Mouse (Mus musculus): ENCODE measurements around the gene 9930111J21Rik1. TPM values are rescaled to one million over a fixed set of nuclear protein-coding genes. Genes with fewer than 3 reads are reported as not detected.
"Not testable (repeated sequence)": the region's sequence is repeated elsewhere in the genome, so short reads cannot be mapped to it uniquely, and the experiment has no call there.

9930111J21Rik1 gene
- total and polyA plus RNA-seq, 2 experiments from 2014 or later = 0.20 to 0.84 TPM

DNA sequence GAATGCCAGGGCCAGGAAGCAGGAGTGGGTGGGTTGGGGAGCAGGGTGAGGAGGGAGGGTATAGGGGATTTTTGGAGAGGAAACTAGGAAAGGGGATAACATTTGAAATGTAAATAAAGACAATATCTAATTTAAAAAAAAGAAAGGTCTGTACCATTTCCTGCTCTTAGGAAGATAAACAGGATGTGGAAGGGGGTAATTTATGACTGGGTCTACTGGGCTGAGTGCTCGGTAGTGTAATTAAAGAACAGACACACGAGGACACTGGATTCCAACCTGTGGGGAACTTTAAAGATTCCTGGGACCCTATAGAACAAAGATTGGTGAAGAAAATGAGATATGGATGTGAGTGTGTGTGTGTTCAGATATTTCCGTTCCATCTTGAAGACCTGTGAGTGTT lies 3.6 kb upstream of the 9930111J21Rik1 start:
- not testable (repeated sequence) for H3K36me3 ChIP-seq (ENCODE audit: insufficient read depth, low read length); H3K4me2 ChIP-seq (ENCODE audit: low read depth, low read length); H3K27ac ChIP-seq; H3K9me3 ChIP-seq (ENCODE audit: low read length); H3K27me3 ChIP-seq (ENCODE audit: insufficient read depth, low read length); H3K4me3 ChIP-seq (ENCODE audit: low read length); H3K9ac ChIP-seq (replicated peaks; ENCODE audit: low read length); H3K4me1 ChIP-seq (ENCODE audit: insufficient read depth, low read length); ATAC-seq; DNase-seq (ENCODE audit: low spot score)
- WGBS = no CpG with 5 or more reads among the region's 3 CpGs

DNA sequence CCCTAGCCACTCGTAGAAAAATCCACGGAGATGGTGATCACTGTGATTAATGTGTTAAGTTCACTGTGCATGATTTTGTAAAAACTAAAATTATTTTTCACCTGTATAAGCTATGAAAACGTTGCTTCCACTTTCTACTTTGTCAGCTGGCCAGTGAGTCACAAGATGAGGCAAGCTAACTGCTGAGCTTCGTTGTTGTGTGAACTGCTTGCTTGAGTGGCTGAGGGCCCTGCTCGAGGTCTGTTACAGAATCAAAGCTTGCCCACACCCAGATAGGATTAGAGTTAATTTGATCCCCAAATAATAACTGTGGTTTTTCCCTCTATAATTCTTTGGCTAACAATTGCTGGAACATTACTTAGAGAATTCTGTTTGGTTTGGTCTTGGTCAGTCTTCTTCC lies 854 bp upstream of the 9930111J21Rik1 start:
- not testable (repeated sequence) for DNase-seq (ENCODE audit: low spot score); H3K9me3 ChIP-seq (ENCODE audit: low read length); H3K36me3 ChIP-seq (ENCODE audit: insufficient read depth, low read length); H3K27ac ChIP-seq; H3K9ac ChIP-seq (replicated peaks; ENCODE audit: low read length); H3K4me3 ChIP-seq (ENCODE audit: low read length); H3K4me2 ChIP-seq (ENCODE audit: low read depth, low read length); H3K27me3 ChIP-seq (ENCODE audit: insufficient read depth, low read length); ATAC-seq; H3K4me1 ChIP-seq (ENCODE audit: insufficient read depth, low read length)
- WGBS = no CpG with 5 or more reads among the region's 5 CpGs

DNA sequence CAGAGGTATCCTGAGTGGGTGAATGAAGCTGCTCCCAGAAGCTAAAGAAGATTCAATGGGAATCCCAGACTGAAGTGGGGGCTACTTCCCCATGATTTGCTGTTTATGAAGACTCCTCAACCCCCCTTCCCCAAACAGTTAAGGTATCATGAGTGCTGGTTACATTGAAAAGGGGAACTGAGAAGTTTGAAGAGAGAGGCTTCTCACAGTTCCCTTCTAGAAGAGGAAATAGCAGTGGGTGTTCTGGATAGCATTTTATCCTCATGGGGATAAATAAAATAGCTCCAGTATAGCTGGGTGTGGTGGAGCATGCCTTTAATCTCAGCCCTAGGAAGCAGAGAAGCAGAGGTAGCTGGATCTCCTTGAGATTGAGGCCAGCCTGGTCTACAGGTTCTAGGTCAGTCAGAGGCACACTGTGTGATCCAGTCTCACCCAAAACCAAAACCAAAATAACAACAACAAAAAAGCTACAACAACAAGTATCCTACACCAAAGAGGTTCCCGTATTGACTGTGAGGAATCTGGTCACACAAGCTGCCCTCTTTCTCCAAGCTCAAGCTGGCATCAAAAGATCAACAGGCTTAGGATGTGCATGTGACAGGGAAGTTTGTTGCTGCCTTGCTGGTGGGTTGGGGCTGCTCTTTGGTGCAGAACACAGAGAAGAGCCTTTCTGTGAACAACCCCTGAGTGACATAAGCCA lies 808 bp downstream of the 9930111J21Rik1 start, which contains the start of gene Olfr56:
TSS of gene Olfr56 (plus strand) at position 650 of the 700 bp plus-strand sequence.
- no CpG with 5 or more reads among the region's 1 CpGs for WGBS
- not testable (repeated sequence) for H3K9me3 ChIP-seq (ENCODE audit: low read length); DNase-seq (ENCODE audit: low spot score); H3K27ac ChIP-seq; H3K36me3 ChIP-seq (ENCODE audit: insufficient read depth, low read length); H3K4me3 ChIP-seq (ENCODE audit: low read length); H3K4me2 ChIP-seq (ENCODE audit: low read depth, low read length); ATAC-seq; H3K9ac ChIP-seq (replicated peaks; ENCODE audit: low read length); H3K4me1 ChIP-seq (ENCODE audit: insufficient read depth, low read length); H3K27me3 ChIP-seq (ENCODE audit: insufficient read depth, low read length)

DNA sequence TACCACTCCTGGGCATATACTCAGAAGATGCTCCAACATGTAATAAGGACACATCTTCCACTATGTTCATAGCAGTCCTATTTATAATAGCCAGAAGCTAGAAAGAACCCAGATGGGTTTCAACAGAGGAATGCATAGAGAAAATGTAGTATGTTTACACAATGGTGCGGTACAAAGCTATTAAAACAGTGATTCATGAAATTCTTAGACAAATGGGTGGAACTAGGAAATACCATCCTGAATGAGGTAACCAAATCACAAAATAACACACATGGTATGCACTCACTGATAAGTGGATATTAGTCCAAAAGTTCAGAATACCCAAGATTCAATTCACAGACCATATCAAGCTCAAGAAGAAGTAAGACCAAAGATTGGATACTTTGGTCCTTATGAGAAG lies 4.5 kb downstream of the 9930111J21Rik1 start:
- H3K4me2 ChIP-seq (ENCODE audit: low read depth, low read length); H3K9ac ChIP-seq (replicated peaks; ENCODE audit: low read length); DNase-seq (ENCODE audit: low spot score); H3K4me1 ChIP-seq (ENCODE audit: insufficient read depth, low read length); ATAC-seq; H3K36me3 ChIP-seq (ENCODE audit: insufficient read depth, low read length); H3K9me3 ChIP-seq (ENCODE audit: low read length); H3K27ac ChIP-seq; H3K4me3 ChIP-seq (ENCODE audit: low read length); H3K27me3 ChIP-seq (ENCODE audit: insufficient read depth, low read length): not testable (repeated sequence)
- no CpG with 5 or more reads among the region's 1 CpGs for WGBS

DNA sequence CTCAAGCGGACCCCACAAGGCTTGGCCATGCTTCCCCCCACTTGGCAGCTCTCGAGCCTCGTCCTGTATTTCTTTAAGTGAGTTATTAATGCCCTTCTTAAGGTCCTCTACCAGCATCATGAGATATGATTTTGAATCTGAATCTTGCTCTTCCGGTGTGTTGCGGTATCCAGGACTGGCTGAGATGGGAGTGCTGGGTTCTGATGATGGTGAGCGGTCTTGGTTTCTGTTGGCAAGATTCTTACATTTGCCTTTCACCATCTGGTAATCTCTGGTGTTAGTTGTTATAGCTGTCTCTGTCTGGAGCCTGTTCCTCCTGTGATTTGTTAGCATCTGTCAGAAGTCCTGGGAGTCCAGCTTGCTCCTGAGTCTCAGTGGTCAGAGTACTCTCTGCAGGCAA lies 33.1 kb downstream of the 9930111J21Rik1 start, which contains the start of gene Psme2b:
TSS of gene Psme2b (minus strand) at position 101 of the 400 bp plus-strand sequence.
- WGBS = 95% methylated on average over 6 of the region's 6 CpGs
- H3K4me2 ChIP-seq (ENCODE audit: low read depth, low read length); H3K9me3 ChIP-seq (ENCODE audit: low read length); H3K27me3 ChIP-seq (ENCODE audit: insufficient read depth, low read length); DNase-seq (ENCODE audit: low spot score); H3K36me3 ChIP-seq (ENCODE audit: insufficient read depth, low read length); ATAC-seq; H3K4me3 ChIP-seq (ENCODE audit: low read length); H3K9ac ChIP-seq (replicated peaks; ENCODE audit: low read length); H3K27ac ChIP-seq; H3K4me1 ChIP-seq (ENCODE audit: insufficient read depth, low read length): not testable (repeated sequence)

DNA sequence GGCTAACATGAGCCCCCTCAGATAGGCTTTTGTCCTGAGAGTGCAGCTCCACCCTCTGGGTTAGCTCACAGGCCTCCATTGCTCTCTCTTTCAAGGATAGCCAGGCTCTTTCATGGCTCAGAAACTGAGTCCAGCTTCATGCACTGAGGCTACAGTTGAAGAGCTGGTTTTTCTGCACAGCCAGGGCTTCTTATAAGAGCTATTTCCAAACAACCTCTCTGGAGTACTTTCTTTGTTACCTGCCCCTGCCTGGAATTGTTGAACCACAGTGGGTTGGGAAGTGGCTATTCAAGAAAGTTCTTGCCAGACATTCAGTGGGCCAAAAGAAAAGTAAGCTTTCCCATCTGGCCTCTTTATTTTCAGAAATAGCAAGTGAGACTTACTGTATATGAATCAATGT lies 39.9 kb downstream of the 9930111J21Rik1 start:
- not testable (repeated sequence) for H3K4me2 ChIP-seq (ENCODE audit: low read depth, low read length); H3K9me3 ChIP-seq (ENCODE audit: low read length); DNase-seq (ENCODE audit: low spot score); H3K9ac ChIP-seq (replicated peaks; ENCODE audit: low read length); H3K4me3 ChIP-seq (ENCODE audit: low read length); H3K27ac ChIP-seq; H3K27me3 ChIP-seq (ENCODE audit: insufficient read depth, low read length); H3K36me3 ChIP-seq (ENCODE audit: insufficient read depth, low read length); ATAC-seq; H3K4me1 ChIP-seq (ENCODE audit: insufficient read depth, low read length)

DNA sequence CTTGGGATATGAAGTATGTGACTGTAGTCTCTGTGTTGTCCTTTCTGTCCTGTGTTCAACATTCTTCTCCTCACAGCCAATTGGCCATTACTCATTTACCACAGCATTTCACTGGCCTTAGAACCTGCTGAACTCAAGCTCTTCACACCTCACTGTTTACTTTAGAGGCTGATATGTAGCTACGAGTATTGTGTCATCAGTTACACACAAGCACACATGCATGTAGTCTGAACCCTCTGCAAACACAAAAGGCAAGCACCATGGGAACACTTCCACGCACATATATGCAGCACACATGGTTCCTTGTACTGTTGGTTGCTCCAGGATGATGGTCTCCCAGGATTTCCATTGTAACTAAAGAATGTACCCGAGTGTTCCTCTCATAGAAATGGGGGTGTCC lies 43.9 kb downstream of the 9930111J21Rik1 start:
- H3K4me3 ChIP-seq (ENCODE audit: low read length); H3K27ac ChIP-seq; H3K4me1 ChIP-seq (ENCODE audit: insufficient read depth, low read length); H3K36me3 ChIP-seq (ENCODE audit: insufficient read depth, low read length); H3K9ac ChIP-seq (replicated peaks; ENCODE audit: low read length); H3K27me3 ChIP-seq (ENCODE audit: insufficient read depth, low read length); H3K4me2 ChIP-seq (ENCODE audit: low read depth, low read length); H3K9me3 ChIP-seq (ENCODE audit: low read length); DNase-seq (ENCODE audit: low spot score); ATAC-seq: not testable (repeated sequence)
- WGBS = no CpG with 5 or more reads among the region's 3 CpGs

DNA sequence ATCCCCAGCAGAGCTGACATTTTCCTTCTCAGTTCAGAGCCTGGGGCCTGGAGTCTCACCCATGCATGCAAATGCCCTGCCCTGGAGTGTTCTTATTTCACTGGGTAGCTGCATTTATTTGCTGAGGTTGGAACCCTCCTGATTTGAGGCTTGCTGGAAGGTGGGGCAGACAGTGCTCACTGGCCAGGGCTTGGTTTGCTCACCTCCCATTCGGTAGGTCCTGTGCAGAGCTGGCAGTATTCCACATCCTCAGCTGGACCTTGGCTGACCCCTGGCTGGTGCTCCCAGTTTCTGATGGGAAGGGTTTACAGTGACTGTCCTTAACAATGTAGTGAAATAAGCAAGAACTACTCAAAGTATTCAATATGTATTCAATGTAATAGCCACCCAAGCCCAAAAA lies 45.3 kb downstream of the 9930111J21Rik1 start:
- not testable (repeated sequence) for DNase-seq (ENCODE audit: low spot score); H3K9me3 ChIP-seq (ENCODE audit: low read length); H3K4me2 ChIP-seq (ENCODE audit: low read depth, low read length); H3K27me3 ChIP-seq (ENCODE audit: insufficient read depth, low read length); H3K36me3 ChIP-seq (ENCODE audit: insufficient read depth, low read length); H3K4me1 ChIP-seq (ENCODE audit: insufficient read depth, low read length); H3K4me3 ChIP-seq (ENCODE audit: low read length); H3K9ac ChIP-seq (replicated peaks; ENCODE audit: low read length); ATAC-seq; H3K27ac ChIP-seq
- 60% methylated on average over 1 of the region's 1 CpGs for WGBS

DNA sequence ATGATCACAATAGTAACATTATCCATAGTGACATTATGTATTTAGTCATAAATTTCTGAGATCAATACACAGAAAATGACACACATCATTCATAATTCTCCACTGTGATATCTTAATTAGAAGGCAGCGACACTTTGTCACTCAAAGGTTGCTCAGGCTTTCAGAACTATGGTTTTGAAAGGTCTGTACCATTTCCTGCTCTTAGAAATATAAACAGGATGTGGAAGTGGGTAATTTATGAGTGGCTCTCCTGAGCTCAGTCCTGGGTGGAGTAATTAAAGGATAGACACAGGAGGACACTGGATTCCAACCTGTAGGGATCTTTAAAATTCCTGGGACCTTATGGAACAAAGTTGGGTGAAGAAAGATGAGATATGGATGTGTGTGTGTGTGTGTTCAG lies 45.8 kb downstream of the 9930111J21Rik1 start:
- H3K4me3 ChIP-seq (ENCODE audit: low read length); H3K27ac ChIP-seq; H3K36me3 ChIP-seq (ENCODE audit: insufficient read depth, low read length); ATAC-seq; H3K4me2 ChIP-seq (ENCODE audit: low read depth, low read length); H3K27me3 ChIP-seq (ENCODE audit: insufficient read depth, low read length); DNase-seq (ENCODE audit: low spot score); H3K9me3 ChIP-seq (ENCODE audit: low read length); H3K4me1 ChIP-seq (ENCODE audit: insufficient read depth, low read length); H3K9ac ChIP-seq (replicated peaks; ENCODE audit: low read length): not testable (repeated sequence)
- WGBS = 81% methylated on average over 1 of the region's 1 CpGs

DNA sequence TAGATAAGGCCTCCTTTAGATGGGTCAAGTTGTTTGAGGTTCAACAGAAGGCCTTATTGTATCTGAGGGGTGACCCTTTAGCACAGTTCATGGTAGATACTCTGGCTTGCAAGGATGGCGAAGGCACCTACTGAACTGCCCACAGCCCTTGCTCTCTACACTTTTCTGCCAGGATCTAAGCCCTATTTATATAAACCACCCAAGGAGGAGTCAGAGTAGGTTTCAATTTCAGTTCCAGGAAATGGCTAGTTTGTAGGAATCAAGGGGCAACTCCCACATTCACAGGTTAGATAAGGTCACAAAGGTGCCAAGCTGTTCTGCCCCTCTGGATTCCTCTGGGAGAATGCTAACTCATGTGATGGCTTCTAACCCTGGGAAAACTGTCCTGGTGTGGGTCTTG lies 51.1 kb downstream of the 9930111J21Rik1 start:
- H3K36me3 ChIP-seq (ENCODE audit: insufficient read depth, low read length); ATAC-seq; H3K27me3 ChIP-seq (ENCODE audit: insufficient read depth, low read length); H3K4me3 ChIP-seq (ENCODE audit: low read length); H3K4me1 ChIP-seq (ENCODE audit: insufficient read depth, low read length); DNase-seq (ENCODE audit: low spot score); H3K9ac ChIP-seq (replicated peaks; ENCODE audit: low read length); H3K9me3 ChIP-seq (ENCODE audit: low read length); H3K4me2 ChIP-seq (ENCODE audit: low read depth, low read length); H3K27ac ChIP-seq: not testable (repeated sequence)
- WGBS = 91% methylated on average over 1 of the region's 1 CpGs

Measured in hindbrain, postnatal 0 days (tissue).